Mouse (Mus musculus) brain, adult 2 months (tissue): ENCODE results near the gene Gm29110.
"Not testable (repeated sequence)": the region's sequence is repeated elsewhere in the genome, so short reads cannot be mapped to it uniquely, and the experiment has no call there.

Experiments used
- DNase-seq: peaks from one replicate; pipeline ENCODE4 v3.0.0; 2011; ENCODE audit warnings: low read depth, low spot score

The Gm29110 gene

DNA sequence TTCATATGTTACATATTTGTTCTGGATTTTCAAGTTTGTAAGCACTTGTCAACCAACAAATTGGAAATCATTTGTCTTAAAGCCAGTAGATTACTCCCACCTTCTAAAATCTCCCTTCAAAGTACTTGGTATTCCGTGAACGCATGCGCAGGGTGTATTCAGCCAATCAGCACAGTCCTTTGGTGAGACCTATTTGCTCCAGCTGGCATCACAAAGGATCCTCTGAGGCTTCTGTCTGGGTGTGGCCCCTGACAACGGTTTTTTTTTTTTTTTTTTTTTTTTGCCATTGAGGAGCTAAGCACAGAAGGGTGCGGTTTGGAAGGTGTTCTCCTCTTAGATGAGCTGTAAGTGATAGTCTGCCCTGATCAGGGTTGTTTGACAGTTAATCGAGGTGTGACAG, at the start of gene Gm29110:
TSS of gene Gm29110 (plus strand) at position 301 of the 400 bp plus-strand sequence.
- not testable (repeated sequence) for DNase-seq
